Mouse (Mus musculus) mesoderm, embryonic 11.5 days (tissue): ENCODE measurements around the gene Dap.

ENCODE experiments used
- DNase-seq: peaks from one replicate; pipeline ENCODE4 v3.0.0-alpha.2; 2012; ENCODE audit warnings: low read depth, low spot score

Gene Dap

GRCm38 (mm10) chr15:31237898-31238297, 13.8 kb downstream of the Dap start:
- no peak for DNase-seq

GRCm38 (mm10) chr15:31238611-31239010, 14.5 kb downstream of the Dap start:
- DNase-seq = no peak

- DNase-seq = no peak
Observed at GRCm38 (mm10) chr15:31239713-31240112, 15.6 kb downstream of the Dap start.

- DNase-seq = no peak
Observed at GRCm38 (mm10) chr15:31240181-31240580, 16.1 kb downstream of the Dap start.

GRCm38 (mm10) chr15:31243260-31243659, 19.1 kb downstream of the Dap start:
- no peak for DNase-seq

- no peak for DNase-seq
Observed at GRCm38 (mm10) chr15:31244696-31245445, 20.8 kb downstream of the Dap start.

- DNase-seq = no peak
Observed at GRCm38 (mm10) chr15:31245934-31246333, 21.8 kb downstream of the Dap start.

GRCm38 (mm10) chr15:31247035-31247434, 22.9 kb downstream of the Dap start:
- no peak for DNase-seq

GRCm38 (mm10) chr15:31248882-31249281, 24.8 kb downstream of the Dap start:
- DNase-seq = peak; percentile 45

GRCm38 (mm10) chr15:31250027-31250426, 25.9 kb downstream of the Dap start:
- no peak for DNase-seq

GRCm38 (mm10) chr15:31250676-31251075, 26.6 kb downstream of the Dap start:
- DNase-seq = no peak

GRCm38 (mm10) chr15:31251189-31251588, 27.1 kb downstream of the Dap start:
- no peak for DNase-seq

- no peak for DNase-seq
Observed at GRCm38 (mm10) chr15:31252590-31253311, 28.6 kb downstream of the Dap start.

- DNase-seq = no peak
Observed at GRCm38 (mm10) chr15:31253380-31253779, 29.3 kb downstream of the Dap start.

GRCm38 (mm10) chr15:31253963-31254362, 29.8 kb downstream of the Dap start:
- no peak for DNase-seq

- DNase-seq = no peak
Observed at GRCm38 (mm10) chr15:31254939-31255535, 30.9 kb downstream of the Dap start.

GRCm38 (mm10) chr15:31255762-31256161, 31.6 kb downstream of the Dap start:
- DNase-seq = no peak

GRCm38 (mm10) chr15:31257329-31257728, 33.2 kb downstream of the Dap start:
- DNase-seq = no peak

- DNase-seq = peak; percentile 65
Observed at GRCm38 (mm10) chr15:31258029-31258692, 34.0 kb downstream of the Dap start.

GRCm38 (mm10) chr15:31258693-31259439, 34.8 kb downstream of the Dap start:
- peak; percentile 28 for DNase-seq

- no peak for DNase-seq
Observed at GRCm38 (mm10) chr15:31261094-31261493, 37.0 kb downstream of the Dap start.
